Mouse (Mus musculus): ENCODE measurements around the gene Moxd1. TPM values are rescaled to one million over a fixed set of nuclear protein-coding genes. Genes with fewer than 3 reads are reported as not detected.

The Moxd1 gene
- polyA plus RNA-seq, 1 experiment: 0.06 TPM

- WGBS: 25% methylated on average over 4 of the region's 4 CpGs
- TF ChIP-seq POLR2A (IDR thresholded peaks at IDR 0.05; ENCODE audit: low read depth, low read length) (no peak), CTCF (IDR thresholded peaks at IDR 0.05; ENCODE audit: extremely low read depth, insufficient read depth, insufficient read length, insufficient replicate concordance) (no peak)
- H3K36me3 ChIP-seq (ENCODE audit: control insufficient read depth, insufficient read depth, low read length): no peaks in the 10 kb centered on the region
- H3K27me3 ChIP-seq (ENCODE audit: control insufficient read depth, insufficient read depth, low read length): no peaks in the 10 kb centered on the region
- no peak overlapping the region for H3K4me3 ChIP-seq (ENCODE audit: extremely low read depth, insufficient read depth, insufficient read length)
- H3K4me1 ChIP-seq (ENCODE audit: control insufficient read depth, insufficient read depth, insufficient read length): no peaks in the 10 kb centered on the region; the same call in 1 of the 2 replicates
- no peak overlapping the region for H3K27ac ChIP-seq (ENCODE audit: insufficient read depth, low read length)
- no peak for DNase-seq (ENCODE audit: low read depth in 1 of 2, low spot score in 2 of 2)
These were observed 73.3 kb downstream of the Moxd1 start for GRCm38 (mm10) chr10:24296608-24297007.

- TF ChIP-seq CTCF (IDR thresholded peaks at IDR 0.05; ENCODE audit: extremely low read depth, insufficient read depth, insufficient read length, insufficient replicate concordance) (peak; percentile 35; the same call in 1 of the 2 replicates), POLR2A (IDR thresholded peaks at IDR 0.05; ENCODE audit: low read depth, low read length) (no peak)
- no peak overlapping the region for H3K4me3 ChIP-seq (ENCODE audit: extremely low read depth, insufficient read depth, insufficient read length)
- no peaks in the 10 kb centered on the region for H3K36me3 ChIP-seq (ENCODE audit: control insufficient read depth, insufficient read depth, low read length)
- no peak overlapping the region for H3K27ac ChIP-seq (ENCODE audit: insufficient read depth, low read length)
- no peaks in the 10 kb centered on the region for H3K27me3 ChIP-seq (ENCODE audit: control insufficient read depth, insufficient read depth, low read length)
- H3K4me1 ChIP-seq (ENCODE audit: control insufficient read depth, insufficient read depth, insufficient read length): no peaks in the 10 kb centered on the region
- no peak for DNase-seq (ENCODE audit: low read depth in 1 of 2, low spot score in 2 of 2)
- WGBS: 0% methylated on average over 1 of the region's 1 CpGs
These were observed 74.5 kb downstream of the Moxd1 start for GRCm38 (mm10) chr10:24297792-24298191.

GRCm38 (mm10) chr10:24298260-24299244, 75.2 kb downstream of the Moxd1 start:
- Histone ChIP-seq H3K36me3 (ENCODE audit: control insufficient read depth, insufficient read depth, low read length) (no peaks in the 10 kb centered on the region), H3K27ac (ENCODE audit: insufficient read depth, low read length) (no peak overlapping the region), H3K4me3 (ENCODE audit: extremely low read depth, insufficient read depth, insufficient read length) (no peak overlapping the region), H3K4me1 (ENCODE audit: control insufficient read depth, insufficient read depth, insufficient read length) (no peaks in the 10 kb centered on the region), H3K27me3 (ENCODE audit: control insufficient read depth, insufficient read depth, low read length) (no peaks in the 10 kb centered on the region)
- DNase-seq (ENCODE audit: low read depth in 1 of 2, low spot score in 2 of 2): peak in 1 of 2 experiments; percentile 34
- TF ChIP-seq POLR2A (IDR thresholded peaks at IDR 0.05; ENCODE audit: low read depth, low read length) (no peak), CTCF (IDR thresholded peaks at IDR 0.05; ENCODE audit: extremely low read depth, insufficient read depth, insufficient read length, insufficient replicate concordance) (peak; percentile 49; the same call in 1 of the 2 replicates)
- WGBS: 45% methylated on average over 2 of the region's 2 CpGs

GRCm38 (mm10) chr10:24312191-24312611, 88.9 kb downstream of the Moxd1 start:
- DNase-seq (ENCODE audit: low read depth in 1 of 2, low spot score in 2 of 2): peak; percentile 44 to 45
- no peaks in the 10 kb centered on the region for H3K27me3 ChIP-seq (ENCODE audit: control insufficient read depth, insufficient read depth, low read length)
- H3K4me1 ChIP-seq (ENCODE audit: control insufficient read depth, insufficient read depth, insufficient read length): no peaks in the 10 kb centered on the region
- WGBS: 1% methylated on average over 9 of the region's 9 CpGs
- H3K27ac ChIP-seq (ENCODE audit: insufficient read depth, low read length): no peak overlapping the region
- no peaks in the 10 kb centered on the region for H3K36me3 ChIP-seq (ENCODE audit: control insufficient read depth, insufficient read depth, low read length)
- H3K4me3 ChIP-seq (ENCODE audit: extremely low read depth, insufficient read depth, insufficient read length): no peak overlapping the region; the same call in 1 of the 2 replicates
- TF ChIP-seq POLR2A (IDR thresholded peaks at IDR 0.05; ENCODE audit: low read depth, low read length) (no peak), CTCF (IDR thresholded peaks at IDR 0.05; ENCODE audit: extremely low read depth, insufficient read depth, insufficient read length, insufficient replicate concordance) (peak; percentile 38; the same call in 1 of the 2 replicates)

- Histone ChIP-seq H3K4me1 (ENCODE audit: control insufficient read depth, insufficient read depth, insufficient read length) (no peaks in the 10 kb centered on the region), H3K27me3 (ENCODE audit: control insufficient read depth, insufficient read depth, low read length) (no peaks in the 10 kb centered on the region; the same call in 1 of the 2 replicates), H3K27ac (ENCODE audit: insufficient read depth, low read length) (no peak overlapping the region), H3K36me3 (ENCODE audit: control insufficient read depth, insufficient read depth, low read length) (no peaks in the 10 kb centered on the region), H3K4me3 (ENCODE audit: extremely low read depth, insufficient read depth, insufficient read length) (no peak overlapping the region)
- WGBS: 82% methylated on average over 19 of the region's 19 CpGs
- TF ChIP-seq CTCF (IDR thresholded peaks at IDR 0.05; ENCODE audit: extremely low read depth, insufficient read depth, insufficient read length, insufficient replicate concordance) (no peak), POLR2A (IDR thresholded peaks at IDR 0.05; ENCODE audit: low read depth, low read length) (no peak)
- DNase-seq (ENCODE audit: low read depth in 1 of 2, low spot score in 2 of 2): no peak
These were observed 94.0 kb downstream of the Moxd1 start for GRCm38 (mm10) chr10:24317126-24317836.

GRCm38 (mm10) chr10:24320326-24320725, 97.0 kb downstream of the Moxd1 start:
- TF ChIP-seq CTCF (IDR thresholded peaks at IDR 0.05; ENCODE audit: extremely low read depth, insufficient read depth, insufficient read length, insufficient replicate concordance) (no peak), POLR2A (IDR thresholded peaks at IDR 0.05; ENCODE audit: low read depth, low read length) (no peak)
- H3K4me1 ChIP-seq (ENCODE audit: control insufficient read depth, insufficient read depth, insufficient read length): no peaks in the 10 kb centered on the region
- WGBS: 90% methylated on average over 3 of the region's 3 CpGs
- H3K27ac ChIP-seq (ENCODE audit: insufficient read depth, low read length): no peak overlapping the region
- no peak for DNase-seq (ENCODE audit: low read depth in 1 of 2, low spot score in 2 of 2)
- H3K4me3 ChIP-seq (ENCODE audit: extremely low read depth, insufficient read depth, insufficient read length): no peak overlapping the region
- H3K36me3 ChIP-seq (ENCODE audit: control insufficient read depth, insufficient read depth, low read length): no peaks in the 10 kb centered on the region
- H3K27me3 ChIP-seq (ENCODE audit: control insufficient read depth, insufficient read depth, low read length): no peaks in the 10 kb centered on the region; the same call in 1 of the 2 replicates
